Mouse (Mus musculus): ENCODE measurements around the gene Secisbp2. TPM values are rescaled to one million over a fixed set of nuclear protein-coding genes. Genes with fewer than 3 reads are reported as not detected.
"Not testable (repeated sequence)": the region's sequence is repeated elsewhere in the genome, so short reads cannot be mapped to it uniquely, and the experiment has no call there.

Secisbp2 gene
- polyA plus RNA-seq, 1 experiment from 2014 or later: 29.2 TPM

- no peak overlapping the region for H3K4me3 ChIP-seq (ENCODE audit: low read depth, low read length)
- no peaks in the 10 kb centered on the region for H3K27me3 ChIP-seq (ENCODE audit: control insufficient read depth, insufficient read depth, low read length)
- no peaks in the 10 kb centered on the region for H3K36me3 ChIP-seq (ENCODE audit: control insufficient read depth, insufficient read depth, low read length)
- WGBS: 88% methylated on average over 5 of the region's 5 CpGs
- no peak for ATAC-seq (ENCODE audit: insufficient read depth, low FRiP score, low TSS enrichment)
- no peak overlapping the region for H3K9ac ChIP-seq (ENCODE audit: low read length)
- no peaks in the 10 kb centered on the region for H3K4me1 ChIP-seq (ENCODE audit: control insufficient read depth, insufficient read depth, low read length)
- DNase-seq (ENCODE audit: low spot score): no peak
- no peak overlapping the region for H3K4me2 ChIP-seq (ENCODE audit: low read depth)
- no peaks in the 10 kb centered on the region for H3K9me3 ChIP-seq (ENCODE audit: control insufficient read depth, low read length)
- no peak overlapping the region for H3K27ac ChIP-seq (ENCODE audit: low read depth, low read length)
These were observed 18.8 kb upstream of the Secisbp2 start for GRCm38 (mm10) chr13:51632560-51633218.

GRCm38 (mm10) chr13:51635384-51635783 is 16.1 kb upstream of the Secisbp2 start:
- H3K4me1 ChIP-seq (ENCODE audit: control insufficient read depth, insufficient read depth, low read length); H3K36me3 ChIP-seq (ENCODE audit: control insufficient read depth, insufficient read depth, low read length); ATAC-seq (ENCODE audit: insufficient read depth, low FRiP score, low TSS enrichment); H3K9me3 ChIP-seq (ENCODE audit: control insufficient read depth, low read length); H3K27ac ChIP-seq (ENCODE audit: low read depth, low read length); H3K4me2 ChIP-seq (ENCODE audit: low read depth); DNase-seq (ENCODE audit: low spot score); H3K9ac ChIP-seq (ENCODE audit: low read length); H3K4me3 ChIP-seq (ENCODE audit: low read depth, low read length); H3K27me3 ChIP-seq (ENCODE audit: control insufficient read depth, insufficient read depth, low read length): not testable (repeated sequence)
- 83% methylated on average over 1 of the region's 9 CpGs for WGBS

DNA sequence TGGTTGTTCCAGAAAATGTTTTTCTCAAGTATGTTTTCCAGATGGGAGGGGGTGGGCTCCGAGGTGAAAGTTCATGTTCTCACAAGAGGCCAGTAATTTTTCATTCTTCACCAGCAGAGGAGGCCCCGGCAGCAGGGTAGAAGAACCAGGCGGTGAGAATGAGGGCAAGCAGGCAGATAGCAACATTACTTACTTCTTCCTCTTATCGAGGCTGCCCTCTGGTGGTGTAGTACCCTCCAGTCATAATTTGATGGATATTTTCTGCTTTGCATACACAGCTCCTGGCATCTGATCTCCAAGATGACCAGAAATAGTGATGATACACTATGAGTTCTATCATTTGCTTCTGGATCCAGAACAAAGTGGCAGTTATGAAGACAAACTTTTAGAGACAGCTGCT is 12.5 kb upstream of the Secisbp2 start:
- Histone ChIP-seq H3K4me3 (ENCODE audit: low read depth, low read length) (no peak overlapping the region), H3K27me3 (ENCODE audit: control insufficient read depth, insufficient read depth, low read length) (no peaks in the 10 kb centered on the region), H3K4me1 (ENCODE audit: control insufficient read depth, insufficient read depth, low read length) (no peaks in the 10 kb centered on the region), H3K9me3 (ENCODE audit: control insufficient read depth, low read length) (no peaks in the 10 kb centered on the region), H3K36me3 (ENCODE audit: control insufficient read depth, insufficient read depth, low read length) (no peaks in the 10 kb centered on the region), H3K9ac (ENCODE audit: low read length) (no peak overlapping the region), H3K4me2 (ENCODE audit: low read depth) (no peak overlapping the region), H3K27ac (ENCODE audit: low read depth, low read length) (no peak overlapping the region)
- no peak for ATAC-seq (ENCODE audit: insufficient read depth, low FRiP score, low TSS enrichment)
- DNase-seq (ENCODE audit: low spot score): no peak
- WGBS: 92% methylated on average over 4 of the region's 4 CpGs

- Histone ChIP-seq H3K4me1 (ENCODE audit: control insufficient read depth, insufficient read depth, low read length) (no peaks in the 10 kb centered on the region), H3K27ac (ENCODE audit: low read depth, low read length) (no peak overlapping the region), H3K36me3 (ENCODE audit: control insufficient read depth, insufficient read depth, low read length) (no peaks in the 10 kb centered on the region), H3K27me3 (ENCODE audit: control insufficient read depth, insufficient read depth, low read length) (no peaks in the 10 kb centered on the region), H3K9ac (ENCODE audit: low read length) (no peak overlapping the region), H3K9me3 (ENCODE audit: control insufficient read depth, low read length) (no peaks in the 10 kb centered on the region), H3K4me3 (ENCODE audit: low read depth, low read length) (no peak overlapping the region), H3K4me2 (ENCODE audit: low read depth) (no peak overlapping the region)
- DNase-seq (ENCODE audit: low spot score) (no peak), ATAC-seq (ENCODE audit: insufficient read depth, low FRiP score, low TSS enrichment) (no peak)
- 90% methylated on average over 3 of the region's 3 CpGs for WGBS
These were observed 10.1 kb upstream of the Secisbp2 start for GRCm38 (mm10) chr13:51641424-51641823.

DNA sequence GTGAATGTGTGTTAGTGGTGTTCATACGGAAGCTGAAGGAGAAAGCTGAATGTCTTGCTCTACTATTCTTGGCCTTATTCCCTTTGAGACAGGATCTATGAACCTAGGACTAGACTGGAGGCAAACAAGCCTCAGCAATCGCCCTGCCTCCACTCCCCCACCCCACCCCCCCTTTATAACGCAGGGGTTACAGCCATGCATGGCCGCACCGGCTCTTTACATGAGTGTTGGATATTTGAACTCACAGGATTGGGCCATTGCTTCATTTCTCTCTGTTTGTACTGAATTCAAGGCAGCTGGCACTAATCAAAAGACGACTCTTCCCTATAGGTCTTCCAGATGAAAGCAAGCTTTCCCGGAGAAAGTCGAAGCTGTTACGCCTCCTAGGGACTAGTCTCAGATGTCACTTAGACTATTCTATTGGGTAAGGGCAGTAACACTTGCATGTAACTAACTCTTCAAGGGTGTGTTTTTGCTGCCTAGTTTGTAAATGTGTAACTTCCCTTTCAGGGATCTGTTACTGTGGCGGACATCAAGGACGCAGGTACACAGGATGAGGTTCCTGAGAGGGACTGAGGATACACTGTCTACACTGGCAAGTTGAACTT is 9.2 kb upstream of the Secisbp2 start:
- Histone ChIP-seq H3K27me3 (ENCODE audit: control insufficient read depth, insufficient read depth, low read length) (no peaks in the 10 kb centered on the region), H3K27ac (ENCODE audit: low read depth, low read length) (no peak overlapping the region), H3K4me1 (ENCODE audit: control insufficient read depth, insufficient read depth, low read length) (no peaks in the 10 kb centered on the region), H3K9me3 (ENCODE audit: control insufficient read depth, low read length) (no peaks in the 10 kb centered on the region), H3K9ac (ENCODE audit: low read length) (no peak overlapping the region), H3K4me3 (ENCODE audit: low read depth, low read length) (no peak overlapping the region), H3K4me2 (ENCODE audit: low read depth) (no peak overlapping the region), H3K36me3 (ENCODE audit: control insufficient read depth, insufficient read depth, low read length) (no peaks in the 10 kb centered on the region)
- WGBS: 32% methylated on average over 11 of the region's 11 CpGs
- no peak for DNase-seq (ENCODE audit: low spot score)
- no peak for ATAC-seq (ENCODE audit: insufficient read depth, low FRiP score, low TSS enrichment)

GRCm38 (mm10) chr13:51643924-51644828 is 7.3 kb upstream of the Secisbp2 start:
- WGBS: 49% methylated on average over 20 of the region's 20 CpGs
- H3K27me3 ChIP-seq (ENCODE audit: control insufficient read depth, insufficient read depth, low read length): no peaks in the 10 kb centered on the region
- no peak overlapping the region; the same call in 1 of the 2 replicates for H3K27ac ChIP-seq (ENCODE audit: low read depth, low read length)
- peak overlapping the region; percentile 51 for H3K4me2 ChIP-seq (ENCODE audit: low read depth)
- DNase-seq (ENCODE audit: low spot score): no peak
- peak overlapping the region; percentile 58 for H3K9ac ChIP-seq (ENCODE audit: low read length)
- peak overlapping the region; percentile 59 for H3K4me3 ChIP-seq (ENCODE audit: low read depth, low read length)
- H3K4me1 ChIP-seq (ENCODE audit: control insufficient read depth, insufficient read depth, low read length): peaks cover 4% of the 10 kb centered on the region; the same call in 1 of the 2 replicates
- no peaks in the 10 kb centered on the region for H3K9me3 ChIP-seq (ENCODE audit: control insufficient read depth, low read length)
- peak; percentile 30; the same call in 1 of the 2 replicates for ATAC-seq (ENCODE audit: insufficient read depth, low FRiP score, low TSS enrichment)
- no peaks in the 10 kb centered on the region for H3K36me3 ChIP-seq (ENCODE audit: control insufficient read depth, insufficient read depth, low read length)

GRCm38 (mm10) chr13:51644829-51645789 is 6.4 kb upstream of the Secisbp2 start, which contains the start of gene Cks2:
Gene Cks2, plus strand, starts transcription at chr13:51645232.
- H3K4me1 ChIP-seq (ENCODE audit: control insufficient read depth, insufficient read depth, low read length): peaks cover 4% of the 10 kb centered on the region; the same call in 1 of the 2 replicates
- no peaks in the 10 kb centered on the region for H3K27me3 ChIP-seq (ENCODE audit: control insufficient read depth, insufficient read depth, low read length)
- peak within 1 kb of the TSS; percentile 60 for H3K4me2 ChIP-seq (ENCODE audit: low read depth)
- ATAC-seq (ENCODE audit: insufficient read depth, low FRiP score, low TSS enrichment) (peak; percentile 98), DNase-seq (ENCODE audit: low spot score) (peak; percentile 98)
- no peaks in the 10 kb centered on the region for H3K36me3 ChIP-seq (ENCODE audit: control insufficient read depth, insufficient read depth, low read length)
- peak within 1 kb of the TSS; percentile 71 for H3K9ac ChIP-seq (ENCODE audit: low read length)
- WGBS: 1% methylated on average over 79 of the region's 83 CpGs
- H3K4me3 ChIP-seq (ENCODE audit: low read depth, low read length): peak within 1 kb of the TSS; percentile 59
- no peaks in the 10 kb centered on the region for H3K9me3 ChIP-seq (ENCODE audit: control insufficient read depth, low read length)
- peak within 1 kb of the TSS; percentile 9; the same call in 1 of the 2 replicates for H3K27ac ChIP-seq (ENCODE audit: low read depth, low read length)

DNA sequence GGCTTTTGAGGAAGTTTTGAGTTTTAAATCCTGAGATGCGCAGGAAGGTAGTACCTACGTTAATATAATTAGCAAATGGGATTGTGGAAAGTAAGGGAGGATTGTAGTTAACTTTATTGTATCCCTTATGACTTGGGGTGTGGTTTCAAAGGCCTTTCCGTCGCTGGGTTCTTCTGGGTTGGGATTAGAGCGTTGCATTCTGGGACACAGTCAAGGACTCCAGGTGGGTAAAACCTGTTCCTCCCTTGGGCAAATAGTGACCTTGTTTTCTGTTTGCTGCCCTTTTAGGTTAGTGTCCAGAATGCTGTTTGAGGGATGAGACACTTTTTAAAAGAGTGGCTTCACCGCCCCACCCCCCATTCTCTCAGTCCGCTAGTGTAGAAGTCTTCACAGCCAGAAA is 5.6 kb upstream of the Secisbp2 start:
- no peak for ATAC-seq (ENCODE audit: insufficient read depth, low FRiP score, low TSS enrichment)
- Histone ChIP-seq H3K9me3 (ENCODE audit: control insufficient read depth, low read length) (no peaks in the 10 kb centered on the region), H3K4me3 (ENCODE audit: low read depth, low read length) (peak overlapping the region; percentile 59), H3K4me2 (ENCODE audit: low read depth) (peak overlapping the region; percentile 60), H3K4me1 (ENCODE audit: control insufficient read depth, insufficient read depth, low read length) (peaks cover 4% of the 10 kb centered on the region; the same call in 1 of the 2 replicates), H3K27me3 (ENCODE audit: control insufficient read depth, insufficient read depth, low read length) (no peaks in the 10 kb centered on the region), H3K36me3 (ENCODE audit: control insufficient read depth, insufficient read depth, low read length) (no peaks in the 10 kb centered on the region), H3K27ac (ENCODE audit: low read depth, low read length) (0 out of 2 replicates have a peak overlapping the region, but pooled peaks have one; percentile 9), H3K9ac (ENCODE audit: low read length) (peak overlapping the region; percentile 71)
- 0% methylated on average over 7 of the region's 7 CpGs for WGBS
- peak; percentile 12 for DNase-seq (ENCODE audit: low spot score)

Measured in neural tube, embryonic 11.5 days (tissue).